Mouse (Mus musculus): ENCODE measurements around the gene Stambpl1. TPM values are rescaled to one million over a fixed set of nuclear protein-coding genes. Genes with fewer than 3 reads are reported as not detected.

The Stambpl1 gene
- 13.2 and 15.5 TPM in 2 replicates for polyA plus RNA-seq (2021; fragmentation: Nextera tagmentation)
- long read RNA-seq, experiment 1, transcript Stambpl1-201 (11 exons, 2,024 nt), result major isoform, 17 of 28 reads
- long read RNA-seq, experiment 1, partial matches to known transcripts, result 2 of 28 reads
- long read RNA-seq, experiment 1, other reads (novel, unspliced or antisense), result 9 of 28 reads
- long read RNA-seq, experiment 2, transcript Stambpl1-201 (11 exons, 2,024 nt), result major isoform, 46 of 97 reads
- long read RNA-seq, experiment 2, partial matches to known transcripts, result 1 of 97 reads
- long read RNA-seq, experiment 2, other reads (novel, unspliced or antisense), result 50 of 97 reads

DNA sequence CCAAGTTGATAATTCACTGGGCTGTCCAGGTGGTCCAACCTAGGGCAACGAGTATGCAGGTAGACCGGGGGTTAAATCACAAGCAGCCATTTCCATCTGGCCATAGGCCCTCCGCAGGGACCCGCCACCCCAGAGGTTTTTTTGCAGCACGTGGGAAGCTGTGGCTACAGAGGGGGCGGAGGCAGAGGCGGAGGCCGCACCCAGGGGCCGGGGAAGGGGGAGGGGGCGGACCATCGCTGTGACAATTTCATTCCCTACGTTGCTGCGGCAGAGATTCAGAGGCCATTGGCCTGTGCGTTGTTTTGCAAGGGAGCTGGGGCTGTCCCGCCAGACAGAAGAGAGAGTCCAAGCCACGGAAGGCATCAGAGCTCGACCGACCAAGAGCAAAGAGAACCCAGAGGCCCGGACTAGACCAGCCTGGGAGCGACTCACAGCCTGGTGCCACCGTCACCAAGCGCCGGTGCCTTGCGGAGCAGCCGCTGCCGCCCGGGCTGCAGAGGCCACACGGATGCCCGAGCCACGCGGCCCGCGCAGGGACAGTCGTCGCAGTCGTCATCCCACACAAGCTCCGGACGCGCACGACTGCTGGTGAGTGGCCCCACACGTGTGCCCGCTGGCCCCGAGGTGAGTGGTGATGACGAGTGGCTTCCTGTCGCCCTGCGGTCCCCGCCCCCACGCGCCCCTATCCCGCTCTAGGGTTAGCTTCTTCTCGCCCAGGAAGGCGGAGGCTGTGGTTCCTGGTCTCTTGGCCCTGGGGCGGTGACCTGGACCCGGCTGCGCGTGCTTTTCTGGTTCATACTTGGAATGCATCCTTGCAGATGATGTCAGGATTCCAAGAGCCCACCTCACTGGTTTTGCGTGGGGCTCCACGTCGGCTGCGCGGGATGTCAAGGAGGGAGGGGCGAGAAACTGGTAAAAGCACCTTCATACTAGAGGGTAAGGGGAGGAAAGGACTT lies at the start of gene Stambpl1:
TSS of gene Stambpl1 (plus strand) at position 222 of the 956 bp plus-strand sequence.

DNA sequence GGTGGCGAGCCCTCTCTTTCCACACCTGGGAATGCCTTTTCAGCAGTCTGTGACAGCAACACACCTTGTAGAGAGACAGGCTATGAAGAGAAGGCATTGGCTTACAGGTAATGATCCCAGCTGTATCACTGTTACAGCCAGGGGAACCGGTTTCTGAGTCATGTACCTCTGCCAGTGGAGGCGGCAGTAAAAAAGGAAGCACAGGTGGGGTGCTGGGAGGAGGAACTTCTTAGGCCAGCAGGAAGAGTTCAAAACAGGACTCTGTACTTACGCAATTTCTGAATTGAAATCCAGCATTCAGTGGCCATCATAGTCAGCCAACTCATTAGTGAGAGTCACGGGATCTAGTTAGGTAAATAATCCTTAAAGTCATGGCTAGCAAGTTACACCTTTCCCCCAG lies 26.1 kb upstream of the Stambpl1 start, which contains the start of gene Ankrd22:
TSS of gene Ankrd22 (minus strand) at position 163 of the 400 bp plus-strand sequence.

DNA sequence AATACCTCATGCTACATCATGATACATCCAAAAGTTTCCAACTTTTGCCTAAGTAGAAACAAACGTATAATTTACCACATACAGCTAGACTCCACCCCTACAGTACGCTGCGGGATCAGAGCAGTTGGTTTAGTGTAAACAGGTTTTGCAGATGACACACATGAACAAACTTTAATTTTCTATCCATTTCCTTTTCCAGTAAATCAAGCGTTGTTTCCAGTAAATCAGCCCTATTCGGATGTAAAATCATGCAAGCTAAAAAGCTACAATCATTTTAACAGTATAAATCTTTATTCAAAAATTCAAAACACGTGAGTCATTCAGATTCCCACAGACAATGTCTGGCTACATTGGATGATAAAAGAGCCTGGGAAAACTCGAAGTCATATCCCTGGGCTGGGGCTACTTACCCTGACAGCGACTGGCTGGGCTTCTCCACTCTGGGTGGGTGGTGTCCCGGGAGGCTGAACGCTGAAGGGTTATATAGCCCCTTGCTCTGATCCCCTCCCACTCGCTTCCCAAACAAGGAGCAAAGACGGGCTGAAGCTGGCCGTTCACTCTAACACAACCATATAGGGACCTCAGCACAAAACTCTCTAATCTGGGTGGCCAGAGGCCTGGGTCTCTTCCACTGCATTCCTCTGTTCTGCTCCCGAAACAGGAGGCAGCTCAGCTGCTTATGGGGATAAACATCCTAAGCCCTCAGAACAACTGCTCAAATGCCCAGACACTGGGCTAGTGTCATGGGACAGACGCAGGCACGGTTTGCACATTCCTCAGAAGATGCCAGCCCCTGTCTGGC lies 63.1 kb downstream of the Stambpl1 start, which contains the start of gene Acta2:
TSS of gene Acta2 (minus strand) at position 711 of the 802 bp plus-strand sequence.

Other genes with a start within 250 kb of the Stambpl1 start
- gene Lipf, start 231.0 kb upstream of the Stambpl1 start, polyA plus RNA-seq (2021; fragmentation: Nextera tagmentation), result not detected in 2 replicates
- gene Lipk, start 183.9 kb upstream of the Stambpl1 start, polyA plus RNA-seq (2021; fragmentation: Nextera tagmentation), result not detected in 2 replicates
- gene Lipn, start 124.9 kb upstream of the Stambpl1 start, polyA plus RNA-seq (2021; fragmentation: Nextera tagmentation), result not detected in 2 replicates
- 0.16 TPM in 1 of 2 replicates, not detected in the other for gene Lipm, start 91.3 kb upstream of the Stambpl1 start, polyA plus RNA-seq (2021; fragmentation: Nextera tagmentation)
- gene Ankrd22, start 26.2 kb upstream of the Stambpl1 start, polyA plus RNA-seq (2021; fragmentation: Nextera tagmentation), result not detected in 2 replicates
- gene Acta2, start 63.4 kb downstream of the Stambpl1 start, polyA plus RNA-seq (2021; fragmentation: Nextera tagmentation), result 8.1 and 10.5 TPM in 2 replicates
- gene Fas, start 98.4 kb downstream of the Stambpl1 start, polyA plus RNA-seq (2021; fragmentation: Nextera tagmentation), result 3.2 and 3.5 TPM in 2 replicates